Mouse (Mus musculus): ENCODE measurements at regions not wholly inside any gene's neighbourhood (a gene's known extent, or its start where the extent isn't known, plus 50 kb on each side); places are given as distances from the start of the nearest gene placed in this dataset.

GRCm38 (mm10) chr2:106455972-106456371 is 237.1 kb upstream of the Mpped2 start:
- DNase-seq (ENCODE audit: low read depth), result no peak

- DNase-seq (ENCODE audit: low read depth), result no peak
Observed at GRCm38 (mm10) chr2:106458003-106458402, 235.1 kb upstream of the Mpped2 start.

- no peak for DNase-seq (ENCODE audit: low read depth)
Observed at GRCm38 (mm10) chr2:106461021-106461420, 232.0 kb upstream of the Mpped2 start.

GRCm38 (mm10) chr2:106461490-106461889 is 231.6 kb upstream of the Mpped2 start:
- no peak for DNase-seq (ENCODE audit: low read depth)

- no peak for DNase-seq (ENCODE audit: low read depth)
Observed at GRCm38 (mm10) chr2:106461973-106462637, 231.0 kb upstream of the Mpped2 start.

GRCm38 (mm10) chr2:106465055-106465454 is 228.0 kb upstream of the Mpped2 start:
- DNase-seq (ENCODE audit: low read depth), result no peak

- DNase-seq (ENCODE audit: low read depth), result no peak
Observed at GRCm38 (mm10) chr2:106465831-106466230, 227.2 kb upstream of the Mpped2 start.

- no peak for DNase-seq (ENCODE audit: low read depth)
Observed at GRCm38 (mm10) chr2:106469196-106469595, 223.9 kb upstream of the Mpped2 start.

- DNase-seq (ENCODE audit: low read depth), result no peak
Observed at GRCm38 (mm10) chr2:106473458-106473857, 219.6 kb upstream of the Mpped2 start.

GRCm38 (mm10) chr2:106477991-106478390 is 215.1 kb upstream of the Mpped2 start:
- DNase-seq (ENCODE audit: low read depth), result no peak

GRCm38 (mm10) chr2:106487335-106488082 is 205.6 kb upstream of the Mpped2 start:
- DNase-seq (ENCODE audit: low read depth), result no peak

- DNase-seq (ENCODE audit: low read depth), result no peak
Observed at GRCm38 (mm10) chr2:106498735-106499134, 194.3 kb upstream of the Mpped2 start.

GRCm38 (mm10) chr2:106499227-106499928 is 193.7 kb upstream of the Mpped2 start:
- DNase-seq (ENCODE audit: low read depth), result no peak

GRCm38 (mm10) chr2:106504933-106505420 is 188.1 kb upstream of the Mpped2 start:
- no peak for DNase-seq (ENCODE audit: low read depth)

- no peak for DNase-seq (ENCODE audit: low read depth)
Observed at GRCm38 (mm10) chr2:106511889-106512288, 181.2 kb upstream of the Mpped2 start.

- DNase-seq (ENCODE audit: low read depth), result no peak
Observed at GRCm38 (mm10) chr2:106512338-106513024, 180.6 kb upstream of the Mpped2 start.

GRCm38 (mm10) chr2:106513025-106513386 is 180.1 kb upstream of the Mpped2 start:
- DNase-seq (ENCODE audit: low read depth), result no peak

GRCm38 (mm10) chr2:106517224-106517623 is 175.8 kb upstream of the Mpped2 start:
- no peak for DNase-seq (ENCODE audit: low read depth)

GRCm38 (mm10) chr2:106522961-106523360 is 170.1 kb upstream of the Mpped2 start:
- no peak for DNase-seq (ENCODE audit: low read depth)

- DNase-seq (ENCODE audit: low read depth), result no peak
Observed at GRCm38 (mm10) chr2:106527008-106527407, 166.1 kb upstream of the Mpped2 start.

GRCm38 (mm10) chr2:106529247-106529646 is 163.8 kb upstream of the Mpped2 start:
- DNase-seq (ENCODE audit: low read depth), result no peak

GRCm38 (mm10) chr2:106529746-106530145 is 163.3 kb upstream of the Mpped2 start:
- DNase-seq (ENCODE audit: low read depth), result no peak
